Mouse (Mus musculus): ENCODE data around the gene Fgfr2. TPM values are rescaled to one million over a fixed set of nuclear protein-coding genes. Genes with fewer than 3 reads are reported as not detected.
A peak's percentile ranks its signal among the peaks of the same experiment; 100 is the strongest.

Fgfr2 gene
- total and polyA plus RNA-seq, 2 experiments from 2014 or later, result 12.1 to 32.6 TPM

DNA sequence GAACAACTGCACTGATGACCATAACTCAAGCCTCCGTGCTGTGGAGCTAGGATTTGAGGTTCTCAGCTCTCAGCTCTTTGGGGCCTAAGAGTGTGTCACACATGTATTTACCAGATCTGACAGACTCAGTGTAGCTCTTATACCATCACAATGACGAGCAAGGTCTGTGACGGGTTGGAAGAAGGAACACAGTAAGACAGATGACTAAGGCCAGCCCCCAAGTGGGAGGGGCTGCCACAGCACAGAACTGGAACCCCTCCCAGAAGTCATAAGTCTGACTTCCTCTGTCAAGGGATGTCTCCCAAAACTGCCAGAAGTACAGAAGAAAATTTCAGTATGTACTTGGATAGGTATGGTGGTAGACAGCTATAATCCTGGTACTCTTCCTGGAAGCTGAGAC, 319.2 kb downstream of the Fgfr2 start:
- DNase-seq (ENCODE audit: low spot score), result no peak
- ATAC-seq (ENCODE audit: low FRiP score), result no peak
- 76% methylated on average over 3 of the region's 3 CpGs for WGBS

DNA sequence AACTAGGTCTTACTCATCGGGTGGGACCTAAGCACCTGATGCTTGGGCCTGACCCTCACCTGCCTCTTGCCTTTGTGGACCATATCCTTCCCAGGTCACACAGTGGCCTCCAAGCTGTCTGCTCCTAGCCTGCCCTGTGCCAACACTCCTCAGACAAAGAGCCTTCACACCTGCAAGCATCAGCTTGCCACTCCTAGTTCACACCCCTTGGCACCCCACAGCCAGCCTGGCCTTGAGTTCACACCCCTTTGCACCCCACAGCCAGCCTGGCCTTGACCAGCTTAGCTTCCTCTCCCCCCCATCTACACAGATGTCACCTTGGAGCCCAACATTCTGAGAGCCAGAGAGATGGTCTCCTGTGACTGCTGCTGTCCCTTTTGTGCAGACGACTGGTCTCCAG, 319.8 kb downstream of the Fgfr2 start:
- no peak overlapping the region for H3K4me2 ChIP-seq (ENCODE audit: low read depth, low read length, poor library complexity, severe bottlenecking)
- no peak overlapping the region for H3K9ac ChIP-seq (replicated peaks; ENCODE audit: low read length, poor library complexity, severe bottlenecking)
- peaks cover 4% of the 10 kb centered on the region; the same call in 1 of the 2 replicates for H3K36me3 ChIP-seq (ENCODE audit: insufficient read depth, low read length)
- no peaks in the 10 kb centered on the region for H3K9me3 ChIP-seq (ENCODE audit: low read length)
- 94% methylated on average over 2 of the region's 2 CpGs for WGBS
- no peaks in the 10 kb centered on the region for H3K4me1 ChIP-seq (ENCODE audit: insufficient read depth, low read length)
- ATAC-seq (ENCODE audit: low FRiP score) (no peak), DNase-seq (ENCODE audit: low spot score) (no peak)
- no peak overlapping the region for H3K27ac ChIP-seq (ENCODE audit: low read depth, low read length)
- TF ChIP-seq CTCF (IDR thresholded peaks at IDR 0.05), result no peak
- H3K4me3 ChIP-seq (ENCODE audit: low read depth, low read length), result no peak overlapping the region
- H3K27me3 ChIP-seq (ENCODE audit: insufficient read depth, low read length), result no peaks in the 10 kb centered on the region

More for the DNA sequence above, 319.2 kb downstream of the Fgfr2 start:
- H3K4me2 ChIP-seq (ENCODE audit: low read depth, low read length, poor library complexity, severe bottlenecking), result no peak overlapping the region
- peaks cover 4% of the 10 kb centered on the region; the same call in 1 of the 2 replicates for H3K36me3 ChIP-seq (ENCODE audit: insufficient read depth, low read length)
- no peak overlapping the region for H3K4me3 ChIP-seq (ENCODE audit: low read depth, low read length)
- no peak for TF ChIP-seq CTCF (IDR thresholded peaks at IDR 0.05)
- H3K27me3 ChIP-seq (ENCODE audit: insufficient read depth, low read length), result no peaks in the 10 kb centered on the region
- no peak overlapping the region for H3K9ac ChIP-seq (replicated peaks; ENCODE audit: low read length, poor library complexity, severe bottlenecking)
- no peak overlapping the region for H3K27ac ChIP-seq (ENCODE audit: low read depth, low read length)
- H3K9me3 ChIP-seq (ENCODE audit: low read length), result no peaks in the 10 kb centered on the region
- peaks cover 3% of the 10 kb centered on the region; the same call in 1 of the 2 replicates for H3K4me1 ChIP-seq (ENCODE audit: insufficient read depth, low read length)

DNA sequence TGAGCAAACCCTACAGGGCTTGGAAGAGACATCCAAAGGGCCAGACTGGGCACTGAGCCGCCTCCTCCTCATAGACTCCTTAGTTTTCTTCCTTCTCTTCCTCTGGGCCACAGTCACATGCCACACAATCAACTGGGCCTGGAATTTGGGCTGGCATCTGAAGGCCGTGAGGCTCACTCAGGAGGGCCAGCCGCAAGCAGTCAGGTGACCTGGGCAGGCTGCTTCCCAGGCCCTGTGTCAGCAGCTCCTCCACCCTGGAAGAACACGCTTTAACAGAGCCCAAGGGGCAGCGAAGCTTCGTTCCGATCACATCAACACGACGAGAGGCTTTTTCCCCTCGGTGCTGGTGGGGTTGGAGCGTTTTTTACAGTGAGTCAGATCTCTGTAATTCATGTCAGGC, 320.5 kb downstream of the Fgfr2 start:
- TF ChIP-seq CTCF (IDR thresholded peaks at IDR 0.05), result no peak
- ATAC-seq (ENCODE audit: low FRiP score) (no peak), DNase-seq (ENCODE audit: low spot score) (no peak)
- H3K4me2 ChIP-seq (ENCODE audit: low read depth, low read length, poor library complexity, severe bottlenecking), result no peak overlapping the region
- no peaks in the 10 kb centered on the region for H3K27me3 ChIP-seq (ENCODE audit: insufficient read depth, low read length)
- 0 out of 2 replicates have a peak overlapping the region, but pooled peaks have one; percentile 13 for H3K9ac ChIP-seq (replicated peaks; ENCODE audit: low read length, poor library complexity, severe bottlenecking)
- H3K9me3 ChIP-seq (ENCODE audit: low read length), result no peaks in the 10 kb centered on the region
- H3K36me3 ChIP-seq (ENCODE audit: insufficient read depth, low read length), result peaks cover 4% of the 10 kb centered on the region; the same call in 1 of the 2 replicates
- H3K4me1 ChIP-seq (ENCODE audit: insufficient read depth, low read length), result no peaks in the 10 kb centered on the region
- WGBS, result 92% methylated on average over 11 of the region's 11 CpGs
- no peak overlapping the region for H3K27ac ChIP-seq (ENCODE audit: low read depth, low read length)
- H3K4me3 ChIP-seq (ENCODE audit: low read depth, low read length), result no peak overlapping the region

DNA sequence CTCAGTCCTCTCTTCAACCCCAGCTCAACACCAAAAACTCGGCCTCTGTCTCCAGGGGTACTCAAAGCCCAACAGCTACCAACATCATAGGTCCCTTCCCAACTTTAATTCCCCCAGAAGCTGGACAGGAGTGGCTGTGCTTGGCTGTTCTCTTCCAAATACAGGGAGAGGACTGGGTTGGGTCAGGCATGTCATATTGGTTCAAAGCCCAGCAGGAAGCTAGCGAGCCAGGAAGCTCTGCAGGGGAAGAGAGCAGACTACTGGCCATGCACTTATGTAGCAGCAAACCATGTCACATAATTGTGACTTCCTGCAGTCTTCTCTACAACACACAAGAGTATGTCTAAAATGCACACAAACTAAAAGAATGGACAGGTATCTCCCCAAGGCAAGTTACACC, 321.1 kb downstream of the Fgfr2 start:
- Histone ChIP-seq H3K9ac (replicated peaks; ENCODE audit: low read length, poor library complexity, severe bottlenecking) (no peak overlapping the region), H3K27ac (ENCODE audit: low read depth, low read length) (no peak overlapping the region), H3K4me3 (ENCODE audit: low read depth, low read length) (no peak overlapping the region), H3K36me3 (ENCODE audit: insufficient read depth, low read length) (peaks cover 4% of the 10 kb centered on the region; the same call in 1 of the 2 replicates), H3K4me1 (ENCODE audit: insufficient read depth, low read length) (no peaks in the 10 kb centered on the region), H3K27me3 (ENCODE audit: insufficient read depth, low read length) (no peaks in the 10 kb centered on the region), H3K4me2 (ENCODE audit: low read depth, low read length, poor library complexity, severe bottlenecking) (no peak overlapping the region), H3K9me3 (ENCODE audit: low read length) (no peaks in the 10 kb centered on the region)
- 84% methylated on average over 2 of the region's 2 CpGs for WGBS
- TF ChIP-seq CTCF (IDR thresholded peaks at IDR 0.05), result no peak
- no peak for ATAC-seq (ENCODE audit: low FRiP score)
- DNase-seq (ENCODE audit: low spot score), result no peak

DNA sequence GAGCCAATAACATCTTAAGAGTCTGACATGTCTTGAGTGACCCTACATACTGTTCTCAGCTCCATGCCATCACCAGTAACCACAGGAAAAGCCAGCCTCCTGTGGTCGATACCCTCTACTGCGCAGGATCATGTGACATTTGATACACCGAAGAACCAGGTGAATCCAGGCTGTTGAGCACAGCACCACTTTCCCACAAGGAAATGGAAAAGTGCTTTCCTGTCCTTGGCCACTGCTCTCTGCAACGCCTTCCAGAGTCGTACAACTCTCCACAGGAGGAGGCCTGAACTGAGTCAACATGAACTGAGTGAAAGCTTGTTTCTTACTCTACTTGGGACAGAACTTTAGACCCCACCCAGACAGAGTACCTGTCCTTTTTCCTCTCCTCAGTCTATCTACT, 321.6 kb downstream of the Fgfr2 start:
- Histone ChIP-seq H3K9me3 (ENCODE audit: low read length) (no peaks in the 10 kb centered on the region), H3K4me3 (ENCODE audit: low read depth, low read length) (no peak overlapping the region), H3K36me3 (ENCODE audit: insufficient read depth, low read length) (peaks cover 4% of the 10 kb centered on the region; the same call in 1 of the 2 replicates), H3K4me2 (ENCODE audit: low read depth, low read length, poor library complexity, severe bottlenecking) (no peak overlapping the region), H3K27ac (ENCODE audit: low read depth, low read length) (no peak overlapping the region), H3K4me1 (ENCODE audit: insufficient read depth, low read length) (no peaks in the 10 kb centered on the region), H3K27me3 (ENCODE audit: insufficient read depth, low read length) (no peaks in the 10 kb centered on the region), H3K9ac (replicated peaks; ENCODE audit: low read length, poor library complexity, severe bottlenecking) (no peak overlapping the region)
- ATAC-seq (ENCODE audit: low FRiP score) (no peak), DNase-seq (ENCODE audit: low spot score) (no peak)
- WGBS, result 91% methylated on average over 5 of the region's 5 CpGs
- no peak for TF ChIP-seq CTCF (IDR thresholded peaks at IDR 0.05)

- H3K36me3 ChIP-seq (ENCODE audit: insufficient read depth, low read length), result peaks cover 4% of the 10 kb centered on the region; the same call in 1 of the 2 replicates
- no peak overlapping the region for H3K4me3 ChIP-seq (ENCODE audit: low read depth, low read length)
- 83% methylated on average over 10 of the region's 10 CpGs for WGBS
- no peaks in the 10 kb centered on the region for H3K9me3 ChIP-seq (ENCODE audit: low read length)
- H3K4me2 ChIP-seq (ENCODE audit: low read depth, low read length, poor library complexity, severe bottlenecking), result no peak overlapping the region
- TF ChIP-seq CTCF (IDR thresholded peaks at IDR 0.05), result no peak
- H3K4me1 ChIP-seq (ENCODE audit: insufficient read depth, low read length), result no peaks in the 10 kb centered on the region
- DNase-seq (ENCODE audit: low spot score) (no peak), ATAC-seq (ENCODE audit: low FRiP score) (no peak)
- no peak overlapping the region for H3K9ac ChIP-seq (replicated peaks; ENCODE audit: low read length, poor library complexity, severe bottlenecking)
- H3K27me3 ChIP-seq (ENCODE audit: insufficient read depth, low read length), result no peaks in the 10 kb centered on the region
- H3K27ac ChIP-seq (ENCODE audit: low read depth, low read length), result no peak overlapping the region
These were observed 322.3 kb downstream of the Fgfr2 start for GRCm38 (mm10) chr7:132800868-132801267.

All from midbrain, postnatal 0 days (tissue).